Mouse (Mus musculus): ENCODE measurements around the gene Tceal7.

Gene Tceal7

GRCm38 (mm10) chrX:136249671-136250070 lies 35.1 kb downstream of the Tceal7 start:
- no peak for DNase-seq

DNA sequence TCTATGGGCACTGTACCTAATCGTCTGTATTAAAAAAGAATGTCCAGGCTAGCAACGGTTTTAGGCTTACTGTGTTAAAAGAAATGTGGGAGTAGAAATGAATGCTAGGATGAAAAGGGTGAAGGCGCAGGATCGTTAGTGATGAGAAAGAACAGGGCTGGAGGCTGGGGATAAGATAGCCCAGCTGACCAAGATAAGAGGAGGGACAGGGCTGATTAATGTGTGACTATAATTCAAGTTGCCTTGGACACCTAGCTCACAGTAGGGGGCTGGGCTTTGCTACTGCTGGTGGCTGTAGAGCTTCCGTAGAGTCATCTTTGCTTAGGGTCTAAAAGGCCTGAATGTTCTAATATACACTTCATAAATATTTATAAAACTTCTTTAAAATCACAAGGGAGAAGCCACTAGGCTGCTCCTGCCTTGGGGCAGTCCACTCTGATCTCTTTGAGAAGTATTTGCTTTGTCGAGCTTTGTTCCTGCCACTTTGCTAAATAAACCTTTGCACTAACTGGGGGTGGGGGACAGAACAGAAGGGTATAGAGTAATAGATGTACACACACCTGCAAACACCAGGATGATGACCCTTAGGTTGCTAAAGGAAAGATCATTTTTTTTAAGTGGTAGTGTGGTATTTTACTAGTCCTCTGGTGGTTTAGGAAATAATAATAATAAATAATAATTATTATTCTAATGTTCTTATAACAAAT lies 37.6 kb downstream of the Tceal7 start:
- no peak for DNase-seq

GRCm38 (mm10) chrX:136267720-136268119 lies 53.1 kb downstream of the Tceal7 start:
- no peak for DNase-seq

GRCm38 (mm10) chrX:136268173-136268572 lies 53.6 kb downstream of the Tceal7 start:
- DNase-seq, result no peak

DNA sequence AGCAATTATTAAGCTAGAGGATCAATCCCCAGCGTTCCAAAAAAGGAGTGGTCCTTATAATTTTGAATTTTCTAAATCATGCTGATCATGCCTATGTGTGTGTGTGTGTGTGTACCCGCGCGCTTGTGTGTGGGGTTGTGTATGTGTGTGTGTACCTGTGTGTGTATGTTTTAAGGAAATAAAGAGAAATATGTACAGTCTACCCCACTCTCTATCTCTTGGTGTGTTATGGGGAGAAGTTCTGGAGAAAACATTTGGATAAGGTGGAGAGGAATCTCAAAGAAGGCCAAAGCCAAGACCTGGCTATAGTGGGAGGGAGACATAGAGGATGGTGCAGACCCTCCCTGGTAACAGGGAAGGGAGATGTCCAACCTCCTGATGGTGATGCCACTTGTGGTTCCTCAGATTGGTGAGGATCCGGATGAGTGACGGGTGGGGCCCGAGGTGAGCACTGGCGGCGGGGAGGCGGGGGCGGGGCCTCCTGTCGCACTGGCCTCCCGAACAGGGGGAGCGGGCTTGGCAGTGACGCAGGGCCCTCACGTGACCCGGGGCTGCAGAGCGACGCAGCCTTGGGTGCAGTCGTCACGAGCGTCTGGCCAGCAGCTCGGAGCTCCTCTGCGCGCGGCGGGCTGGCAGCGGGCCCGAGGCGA lies 55.3 kb downstream of the Tceal7 start, which contains the start of gene Bex3:
Gene Bex3, plus strand, starts transcription at position 511 of the 650 bp plus-strand sequence.
- DNase-seq, result peak; percentile 82

DNA sequence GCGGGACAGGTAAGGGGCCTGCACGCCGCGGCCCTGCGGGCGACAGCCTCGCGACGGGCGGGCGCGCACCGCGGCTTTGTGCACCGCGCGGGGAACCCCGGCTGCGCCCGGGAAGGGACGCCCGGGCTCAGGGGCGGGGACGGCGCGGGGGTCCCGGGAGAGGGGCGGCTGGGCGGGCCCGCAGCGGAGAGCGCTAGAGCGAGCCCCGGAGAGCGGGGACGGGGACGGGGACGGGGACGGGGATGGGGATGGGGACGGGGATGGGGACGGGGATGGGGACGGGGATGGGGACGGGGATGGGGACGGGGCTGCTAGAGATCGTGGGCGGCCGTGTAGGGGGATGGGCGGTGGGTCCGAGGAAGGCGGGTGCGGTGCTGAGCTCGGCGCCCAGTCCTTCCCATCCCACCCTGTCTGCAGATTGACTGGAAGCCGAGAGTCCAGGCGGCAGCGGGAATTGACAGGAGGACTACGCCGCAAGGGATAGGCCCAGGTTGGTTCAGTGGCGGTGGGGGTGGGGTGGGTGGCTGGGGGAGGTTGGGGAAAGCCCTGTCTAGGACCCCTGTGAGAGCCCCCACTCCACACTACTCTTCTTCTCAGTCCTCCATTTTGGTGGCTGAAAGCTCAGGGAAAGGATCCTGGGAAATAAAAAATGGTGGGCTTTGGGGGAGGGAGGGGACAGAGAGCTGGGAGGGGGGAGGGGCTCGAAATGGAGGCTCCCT lies 56.0 kb downstream of the Tceal7 start:
- peak; percentile 27 for DNase-seq

DNA sequence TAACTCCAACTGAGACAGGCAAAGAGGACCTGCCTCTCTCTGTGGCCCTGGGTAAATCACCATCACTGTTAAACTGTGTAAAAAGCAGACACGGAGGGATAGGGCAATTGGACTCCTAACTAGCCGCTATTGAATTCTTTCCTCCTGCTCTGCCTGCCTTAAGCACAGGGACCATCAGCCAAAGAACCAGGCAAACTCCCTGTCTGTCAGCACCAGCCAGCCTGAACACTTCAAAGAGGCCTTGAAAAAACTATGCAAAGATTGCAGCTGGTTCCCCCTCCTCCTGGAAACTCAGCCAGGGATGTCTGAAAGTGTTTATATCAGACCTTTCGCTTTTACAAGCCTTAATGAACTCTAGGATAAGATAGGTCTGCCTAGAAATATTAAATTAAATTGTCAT lies 60.0 kb downstream of the Tceal7 start:
- no peak for DNase-seq

DNA sequence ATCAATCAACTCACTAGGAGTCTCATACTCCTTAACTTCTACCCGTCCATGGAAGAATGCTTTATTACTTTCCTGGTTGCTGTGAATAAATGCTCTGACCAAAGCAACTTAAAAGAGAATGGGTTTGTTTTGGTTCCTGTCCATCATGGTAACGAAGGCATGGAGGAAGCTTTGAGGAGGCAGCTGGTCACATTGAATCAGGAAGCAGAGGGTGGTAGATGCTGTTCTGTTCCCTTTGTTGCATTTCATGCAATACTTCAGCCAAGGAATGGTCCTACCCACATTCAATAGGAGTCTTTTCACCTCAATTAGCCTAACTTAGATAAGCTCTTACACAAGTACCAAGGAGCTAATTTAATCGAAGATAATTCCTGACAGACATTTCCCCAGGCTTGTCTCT lies 60.8 kb downstream of the Tceal7 start:
- no peak for DNase-seq
